Mouse (Mus musculus) kidney, embryonic 16.5 days (tissue): Measurements from ENCODE around the gene Plekha8. TPM values are rescaled to one million over a fixed set of nuclear protein-coding genes. Genes with fewer than 3 reads are reported as not detected.

Experiments used
- ATAC-seq: fragments of 200-750 bp; cut with Nextera tagmentation; 2 replicates; pipeline ENCODE4 v1.8.0; 2017; ENCODE audit warnings: moderate TSS enrichment; ENCODE audit not compliant: low FRiP score, low TSS enrichment
- H3K27ac ChIP-seq: fragments of 300-500 bp; sonication (generic); 2 replicates; pipeline ENCODE4 v1.5.1; 2014; ENCODE audit warnings: low read length
- H3K27me3 ChIP-seq: fragments of 300-500 bp; sonication (generic); 2 replicates; pipeline ENCODE4 v1.6.1; 2014; ENCODE audit warnings: low read length, control low read depth, mixed read lengths; ENCODE audit not compliant: insufficient read depth
- H3K36me3 ChIP-seq: fragments of 300-500 bp; sonication (generic); 2 replicates; pipeline ENCODE4 v1.6.1; 2014; ENCODE audit warnings: low read length, control low read depth, mixed read lengths; ENCODE audit not compliant: insufficient read depth
- H3K4me1 ChIP-seq: fragments of 300-500 bp; sonication (generic); 2 replicates; pipeline ENCODE4 v1.6.1; 2014; ENCODE audit warnings: low read length, control low read depth, mixed read lengths; ENCODE audit not compliant: insufficient read depth
- H3K4me2 ChIP-seq: fragments of 300-500 bp; sonication (generic); replicated peaks from 2 replicates; pipeline ENCODE4 v1.6.1; 2014; ENCODE audit warnings: low read depth, low read length
- H3K4me3 ChIP-seq: fragments of 300-500 bp; sonication (generic); 2 replicates; pipeline ENCODE4 v1.5.1; 2014; ENCODE audit warnings: mild to moderate bottlenecking, low read length
- H3K9ac ChIP-seq: fragments of 300-500 bp; sonication (generic); replicated peaks from 2 replicates; pipeline ENCODE4 v1.6.1; 2014; ENCODE audit warnings: low read length
- H3K9me3 ChIP-seq: fragments of 300-500 bp; sonication (generic); 2 replicates; pipeline ENCODE4 v1.6.1; 2016; ENCODE audit warnings: low read length, control low read depth
- WGBS: fragments of 180-500 bp; shearing (Covaris S2); extraction: QIAGEN DNeasy Blood & Tissue Kit; methylation state at CpG from one replicate; pipeline ENCODE4 v1.1.7; 2014; 5-methylcytosine and 5-hydroxymethylcytosine counted together
- polyA plus RNA-seq: library from polyadenylated mRNA; unstranded; fragments of >200 nt; fragmentation: Nextera tagmentation; extraction: Ambion mirVana; gene quantifications from 2 replicates; pipeline ENCODE4 v1.2.1, GENCODE M21; 2015

The Plekha8 gene
- polyA plus RNA-seq, 1 experiment from 2014 or later, result 10.4 TPM

- H3K27me3 ChIP-seq, result no peaks in the 10 kb centered on the region
- no peaks in the 10 kb centered on the region for H3K36me3 ChIP-seq
- peak within 1 kb of the TSS; percentile 86; the same call in 1 of the 2 replicates for H3K4me3 ChIP-seq
- no peaks in the 10 kb centered on the region for H3K9me3 ChIP-seq
- ATAC-seq, result no peak
- H3K9ac ChIP-seq, result peak within 1 kb of the TSS; percentile 81; the same call in 1 of the 2 replicates
- no peak within 1 kb of the TSS for H3K27ac ChIP-seq
- peaks cover 29% of the 10 kb centered on the region for H3K4me1 ChIP-seq
- H3K4me2 ChIP-seq, result peak within 1 kb of the TSS; percentile 67
- 75% methylated on average over 4 of the region's 4 CpGs for WGBS
Observed at GRCm38 (mm10) chr6:54597208-54597607, 2.3 kb downstream of the Plekha8 start, which contains the start of gene Fkbp14. Gene Fkbp14, minus strand, starts transcription at chr6:54597308.

- Histone ChIP-seq H3K27me3 (no peaks in the 10 kb centered on the region), H3K4me2 (no peak overlapping the region), H3K4me1 (peaks cover 29% of the 10 kb centered on the region), H3K9ac (no peak overlapping the region), H3K36me3 (no peaks in the 10 kb centered on the region), H3K4me3 (no peak overlapping the region), H3K27ac (no peak overlapping the region), H3K9me3 (no peaks in the 10 kb centered on the region)
- ATAC-seq, result no peak
- WGBS, result 88% methylated on average over 3 of the region's 3 CpGs
Observed at GRCm38 (mm10) chr6:54597711-54598110, 2.8 kb downstream of the Plekha8 start.

GRCm38 (mm10) chr6:54600681-54601347, 5.9 kb downstream of the Plekha8 start:
- Histone ChIP-seq H3K9me3 (peaks cover 3% of the 10 kb centered on the region; the same call in 1 of the 2 replicates), H3K4me1 (peaks cover 26% of the 10 kb centered on the region), H3K27me3 (no peaks in the 10 kb centered on the region), H3K4me3 (no peak overlapping the region), H3K27ac (no peak overlapping the region), H3K9ac (no peak overlapping the region), H3K4me2 (no peak overlapping the region), H3K36me3 (no peaks in the 10 kb centered on the region; the same call in 1 of the 2 replicates)
- 55% methylated on average over 5 of the region's 5 CpGs for WGBS
- no peak; the same call in 1 of the 2 replicates for ATAC-seq

- no peaks in the 10 kb centered on the region for H3K27me3 ChIP-seq
- peaks cover 19% of the 10 kb centered on the region for H3K4me1 ChIP-seq
- H3K9me3 ChIP-seq, result peaks cover 3% of the 10 kb centered on the region; the same call in 1 of the 2 replicates
- WGBS, result 77% methylated on average over 2 of the region's 2 CpGs
- no peak for ATAC-seq
- H3K4me3 ChIP-seq, result no peak overlapping the region
- H3K4me2 ChIP-seq, result no peak overlapping the region
- H3K27ac ChIP-seq, result no peak overlapping the region
- H3K36me3 ChIP-seq, result no peaks in the 10 kb centered on the region; the same call in 1 of the 2 replicates
- H3K9ac ChIP-seq, result no peak overlapping the region
Observed at GRCm38 (mm10) chr6:54602891-54603290, 8.0 kb downstream of the Plekha8 start.

GRCm38 (mm10) chr6:54604001-54604715, 9.2 kb downstream of the Plekha8 start:
- no peak for ATAC-seq
- peaks cover 19% of the 10 kb centered on the region for H3K4me1 ChIP-seq
- WGBS, result 92% methylated on average over 1 of the region's 1 CpGs
- H3K27ac ChIP-seq, result no peak overlapping the region
- H3K27me3 ChIP-seq, result no peaks in the 10 kb centered on the region
- H3K9me3 ChIP-seq, result peaks cover 8% of the 10 kb centered on the region; the same call in 1 of the 2 replicates
- no peak overlapping the region for H3K4me2 ChIP-seq
- H3K9ac ChIP-seq, result no peak overlapping the region
- H3K36me3 ChIP-seq, result no peaks in the 10 kb centered on the region; the same call in 1 of the 2 replicates
- H3K4me3 ChIP-seq, result no peak overlapping the region

- no peak for ATAC-seq
- no peak overlapping the region for H3K4me2 ChIP-seq
- no peaks in the 10 kb centered on the region; the same call in 1 of the 2 replicates for H3K36me3 ChIP-seq
- H3K27me3 ChIP-seq, result no peaks in the 10 kb centered on the region
- peaks cover 8% of the 10 kb centered on the region; the same call in 1 of the 2 replicates for H3K9me3 ChIP-seq
- H3K4me3 ChIP-seq, result no peak overlapping the region
- H3K9ac ChIP-seq, result no peak overlapping the region
- H3K4me1 ChIP-seq, result peaks cover 12% of the 10 kb centered on the region
- WGBS, result 48% methylated on average over 4 of the region's 4 CpGs
- no peak overlapping the region for H3K27ac ChIP-seq
Observed at GRCm38 (mm10) chr6:54606241-54606640, 11.3 kb downstream of the Plekha8 start.

GRCm38 (mm10) chr6:54617363-54617762, 22.5 kb downstream of the Plekha8 start:
- WGBS, result 74% methylated on average over 3 of the region's 3 CpGs
- H3K4me3 ChIP-seq, result no peak overlapping the region
- no peaks in the 10 kb centered on the region for H3K4me1 ChIP-seq
- no peak overlapping the region for H3K9ac ChIP-seq
- H3K9me3 ChIP-seq, result no peaks in the 10 kb centered on the region
- H3K27ac ChIP-seq, result no peak overlapping the region
- H3K36me3 ChIP-seq, result peaks cover 13% of the 10 kb centered on the region
- no peaks in the 10 kb centered on the region for H3K27me3 ChIP-seq
- no peak overlapping the region for H3K4me2 ChIP-seq
- ATAC-seq, result no peak

- Histone ChIP-seq H3K4me2 (no peak overlapping the region), H3K36me3 (peaks cover 23% of the 10 kb centered on the region), H3K4me1 (no peaks in the 10 kb centered on the region), H3K9ac (no peak overlapping the region), H3K4me3 (no peak overlapping the region), H3K9me3 (no peaks in the 10 kb centered on the region), H3K27me3 (no peaks in the 10 kb centered on the region), H3K27ac (no peak overlapping the region)
- 65% methylated on average over 7 of the region's 7 CpGs for WGBS
- no peak for ATAC-seq
Observed at GRCm38 (mm10) chr6:54619530-54619929, 24.6 kb downstream of the Plekha8 start.

GRCm38 (mm10) chr6:54620357-54620756, 25.4 kb downstream of the Plekha8 start:
- ATAC-seq, result no peak
- H3K27ac ChIP-seq, result no peak overlapping the region
- WGBS, result 50% methylated on average over 4 of the region's 4 CpGs

GRCm38 (mm10) chr6:54628381-54628780, 33.5 kb downstream of the Plekha8 start:
- ATAC-seq, result no peak
- Histone ChIP-seq H3K4me2 (no peak overlapping the region), H3K9me3 (no peaks in the 10 kb centered on the region), H3K27me3 (no peaks in the 10 kb centered on the region), H3K27ac (no peak overlapping the region), H3K9ac (no peak overlapping the region), H3K36me3 (peaks cover 31% of the 10 kb centered on the region; the same call in 1 of the 2 replicates), H3K4me1 (no peaks in the 10 kb centered on the region), H3K4me3 (no peak overlapping the region)
- WGBS, result 90% methylated on average over 3 of the region's 3 CpGs

More at GRCm38 (mm10) chr6:54620357-54620756, 25.4 kb downstream of the Plekha8 start:
- Histone ChIP-seq H3K9me3 (no peaks in the 10 kb centered on the region), H3K36me3 (peaks cover 24% of the 10 kb centered on the region), H3K27me3 (no peaks in the 10 kb centered on the region), H3K4me3 (no peak overlapping the region), H3K4me2 (no peak overlapping the region), H3K4me1 (no peaks in the 10 kb centered on the region), H3K9ac (no peak overlapping the region)
